Mouse (Mus musculus) 3T3-L1 (cell line): ENCODE data around the gene Tnni2.

Source experiments
- DNase-seq: peaks from one replicate; pipeline ENCODE4 v3.0.0-alpha.2; 2015; ENCODE audit warnings: low read depth, low spot score

Tnni2 gene

GRCm38 (mm10) chr7:142430160-142430678 is 11.4 kb upstream of the Tnni2 start:
- no peak for DNase-seq

- no peak for DNase-seq
These were observed 10.5 kb upstream of the Tnni2 start for GRCm38 (mm10) chr7:142431106-142431505.

- no peak for DNase-seq
These were observed 8.0 kb upstream of the Tnni2 start for GRCm38 (mm10) chr7:142433623-142434022.

GRCm38 (mm10) chr7:142434137-142434865 is 7.3 kb upstream of the Tnni2 start, which contains the start of gene Syt8:
Gene Syt8 (plus strand): TSS chr7:142434850.
- peak; percentile 66 for DNase-seq

GRCm38 (mm10) chr7:142435524-142435923 is 6.1 kb upstream of the Tnni2 start:
- DNase-seq, result peak; percentile 88

GRCm38 (mm10) chr7:142437324-142437723 is 4.3 kb upstream of the Tnni2 start:
- peak; percentile 75 for DNase-seq

GRCm38 (mm10) chr7:142439966-142440365 is 1.6 kb upstream of the Tnni2 start:
- no peak for DNase-seq

- peak; percentile 79 for DNase-seq
These were observed 922 bp upstream of the Tnni2 start for GRCm38 (mm10) chr7:142440657-142441114.

GRCm38 (mm10) chr7:142442081-142442907 is 686 bp downstream of the Tnni2 start:
- no peak for DNase-seq

GRCm38 (mm10) chr7:142442908-142443420 is 1.4 kb downstream of the Tnni2 start:
- DNase-seq, result no peak

GRCm38 (mm10) chr7:142443474-142443873 is 1.9 kb downstream of the Tnni2 start:
- DNase-seq, result no peak

- no peak for DNase-seq
These were observed 2.6 kb downstream of the Tnni2 start for GRCm38 (mm10) chr7:142444171-142444570.

GRCm38 (mm10) chr7:142445324-142445723 is 3.7 kb downstream of the Tnni2 start:
- no peak for DNase-seq

- DNase-seq, result no peak
These were observed 4.7 kb downstream of the Tnni2 start for GRCm38 (mm10) chr7:142446264-142446663.

GRCm38 (mm10) chr7:142449038-142449617 is 7.5 kb downstream of the Tnni2 start:
- no peak for DNase-seq

GRCm38 (mm10) chr7:142454706-142455105 is 13.1 kb downstream of the Tnni2 start:
- DNase-seq, result no peak

GRCm38 (mm10) chr7:142455251-142455650 is 13.6 kb downstream of the Tnni2 start:
- DNase-seq, result no peak

- no peak for DNase-seq
These were observed 15.2 kb downstream of the Tnni2 start for GRCm38 (mm10) chr7:142456806-142457205.

- DNase-seq, result peak; percentile 60
These were observed 15.7 kb downstream of the Tnni2 start for GRCm38 (mm10) chr7:142457227-142457811.

- DNase-seq, result peak; percentile 80
These were observed 16.4 kb downstream of the Tnni2 start for GRCm38 (mm10) chr7:142458026-142458425.

- DNase-seq, result no peak
These were observed 17.2 kb downstream of the Tnni2 start for GRCm38 (mm10) chr7:142458676-142459298.
